21 mouse cellular contexts compared by ENCODE assay signal in genomic region chr7:44918219-44918618, GRCm38 (mm10). TPM values are rescaled to one million over a fixed set of nuclear protein-coding genes. Genes with fewer than 3 reads are reported as not detected.
A peak's percentile ranks its signal among the peaks of the same experiment; 100 is the strongest.
DNase-seq lines count a peak whose midpoint lies in the region; ATAC-seq and TF ChIP-seq lines count a peak whose summit lies in the region.
"Had no signal": no experiment of that assay in that cellular context is flagged by ENCODE, and none has a peak within 500 bp of the region (broad histone marks: within the 10 kb centered on the region; RNA-seq: fewer than 3 reads in every experiment).

No protein-coding gene starts in this region.

- no peak overlapping the region; the same call in 1 of the 2 replicates for H3K9ac ChIP-seq in heart, embryonic 11.5 days (ENCODE audit: low read depth, low read length)
- no peak overlapping the region for H3K9ac ChIP-seq in lung, postnatal 0 days (replicated peaks; ENCODE audit: low read depth)
- H3K9ac ChIP-seq in liver, embryonic 14.5 days (replicated peaks): no peak overlapping the region
- H3K9ac ChIP-seq in forebrain, embryonic 11.5 days (ENCODE audit: low read length): no peak overlapping the region
- H3K9ac ChIP-seq: forebrain, embryonic 15.5 days; limb, embryonic 15.5 days had no signal

- H3K4me3 ChIP-seq in heart, embryonic 11.5 days (ENCODE audit: low read depth, low read length): no peak overlapping the region
- no peak overlapping the region for H3K4me3 ChIP-seq in lung, postnatal 0 days (ENCODE audit: low read depth, low read length)
- H3K4me3 ChIP-seq in liver, embryonic 14.5 days (ENCODE audit: insufficient read depth in 1 of 2, low read depth in 2 of 2, low read length in 2 of 2): no peak overlapping the region
- no peak overlapping the region for H3K4me3 ChIP-seq in forebrain, embryonic 11.5 days (ENCODE audit: low read depth, low read length)
- H3K4me3 ChIP-seq: forebrain, embryonic 15.5 days; limb, embryonic 15.5 days had no signal

- no peak for TF ChIP-seq CTCF in lung, postnatal 0 days (IDR thresholded peaks at IDR 0.05)
- TF ChIP-seq CTCF in liver, embryonic 14.5 days (IDR thresholded peaks at IDR 0.05; ENCODE audit: low read depth): no peak

- WGBS in heart, embryonic 11.5 days (ENCODE audit: insufficient replicate concordance): 50% methylated on average over 3 of the region's 3 CpGs
- WGBS in lung, postnatal 0 days: 42% methylated on average over 3 of the region's 3 CpGs
- WGBS in liver, embryonic 14.5 days (ENCODE audit: insufficient replicate concordance): 32% methylated on average over 3 of the region's 3 CpGs
- WGBS in forebrain, embryonic 11.5 days: 85% methylated on average over 3 of the region's 3 CpGs

- H3K4me1 ChIP-seq in heart, embryonic 11.5 days (ENCODE audit: control insufficient read depth, insufficient read depth, low read length): peaks cover 21% of the 10 kb centered on the region
- 0 out of 2 replicates have a peak, but pooled peaks cover 7% of the 10 kb centered on the region for H3K4me1 ChIP-seq in lung, postnatal 0 days (ENCODE audit: insufficient read depth, low read depth, low read length)
- peaks cover 6 to 14% of the 10 kb centered on the region in 2 experiments; a peak in 3 of 4 replicates for H3K4me1 ChIP-seq in liver, embryonic 14.5 days (replicated peaks; ENCODE audit: control insufficient read depth in 2 of 2, insufficient read depth in 2 of 2, low read length in 1 of 2)
- no peaks in the 10 kb centered on the region for H3K4me1 ChIP-seq in forebrain, embryonic 11.5 days (replicated peaks; ENCODE audit: control insufficient read depth, insufficient read depth, low read length)
- H3K4me1 ChIP-seq: forebrain, embryonic 15.5 days had no signal

- no peaks in the 10 kb centered on the region for H3K9me3 ChIP-seq in heart, embryonic 11.5 days (replicated peaks; ENCODE audit: control insufficient read depth, low read length)
- H3K9me3 ChIP-seq in lung, postnatal 0 days (ENCODE audit: low read length): no peaks in the 10 kb centered on the region
- H3K9me3 ChIP-seq in liver, embryonic 14.5 days (ENCODE audit: control insufficient read depth, low read length): no peaks in the 10 kb centered on the region
- no peaks in the 10 kb centered on the region for H3K9me3 ChIP-seq in forebrain, embryonic 11.5 days (ENCODE audit: control insufficient read depth, low read length)
- H3K9me3 ChIP-seq: forebrain, embryonic 15.5 days; limb, embryonic 15.5 days had no signal

- H3K27me3 ChIP-seq in heart, embryonic 11.5 days (ENCODE audit: control insufficient read depth, insufficient read depth, low read length): no peaks in the 10 kb centered on the region
- no peaks in the 10 kb centered on the region for H3K27me3 ChIP-seq in lung, postnatal 0 days (replicated peaks; ENCODE audit: insufficient read depth, low read length)
- no peaks in the 10 kb centered on the region for H3K27me3 ChIP-seq in liver, embryonic 14.5 days (ENCODE audit: control insufficient read depth, insufficient read depth, low read length)
- no peaks in the 10 kb centered on the region for H3K27me3 ChIP-seq in forebrain, embryonic 11.5 days (ENCODE audit: control insufficient read depth, insufficient read depth, low read length)
- H3K27me3 ChIP-seq: forebrain, embryonic 15.5 days; limb, embryonic 15.5 days had no signal

- no peak overlapping the region for H3K27ac ChIP-seq in heart, embryonic 11.5 days (ENCODE audit: low read depth, low read length)
- H3K27ac ChIP-seq in lung, postnatal 0 days (ENCODE audit: low read length): 0 out of 2 replicates have a peak overlapping the region, but pooled peaks have one; percentile 38
- no peak overlapping the region for H3K27ac ChIP-seq in liver, embryonic 14.5 days
- H3K27ac ChIP-seq in forebrain, embryonic 11.5 days (ENCODE audit: low read depth, low read length): no peak overlapping the region
- H3K27ac ChIP-seq: forebrain, embryonic 15.5 days; hindbrain, postnatal 0 days; limb, embryonic 15.5 days had no signal

- H3K4me2 ChIP-seq in heart, embryonic 11.5 days: peak overlapping the region; percentile 3; the same call in 1 of the 2 replicates
- no peak overlapping the region for H3K4me2 ChIP-seq in lung, postnatal 0 days (replicated peaks; ENCODE audit: low read depth, low read length)
- H3K4me2 ChIP-seq in liver, embryonic 14.5 days (ENCODE audit: low read depth): peak overlapping the region; percentile 2
- H3K4me2 ChIP-seq in forebrain, embryonic 11.5 days (ENCODE audit: low read depth, low read length, severe bottlenecking): no peak overlapping the region
- H3K4me2 ChIP-seq: forebrain, embryonic 15.5 days; limb, embryonic 15.5 days had no signal

- no peak for DNase-seq in heart, adult 8-10 months (ENCODE audit: low spot score)
- DNase-seq in lung, postnatal 0 days (ENCODE audit: low spot score): no peak
- DNase-seq in lung, postnatal 25 days (ENCODE audit: low spot score): no peak
- DNase-seq in liver, embryonic 14.5 days (ENCODE audit: low read depth in 3 of 3, low spot score in 3 of 3): no peak
- no peak for DNase-seq in forebrain, embryonic 11.5 days (ENCODE audit: low spot score)
- DNase-seq: adrenal gland, postnatal 10 days; cerebellum, adult 11 months; kidney, adult 18-20 months; kidney, postnatal 14 days; layer of hippocampus, adult 9-11 months; lung, postnatal 4 days; midbrain, embryonic 14.5 days; thymus, postnatal 4 days had no signal

- H3K36me3 ChIP-seq in heart, embryonic 11.5 days (ENCODE audit: control insufficient read depth, insufficient read depth, low read length): peaks cover 29% of the 10 kb centered on the region
- H3K36me3 ChIP-seq in lung, postnatal 0 days (ENCODE audit: insufficient read depth, low read length): no peaks in the 10 kb centered on the region; the same call in 1 of the 2 replicates
- H3K36me3 ChIP-seq in liver, embryonic 14.5 days (replicated peaks; ENCODE audit: control insufficient read depth, insufficient read depth, low read depth): peaks cover 53% of the 10 kb centered on the region
- peaks cover 3% of the 10 kb centered on the region; the same call in 1 of the 2 replicates for H3K36me3 ChIP-seq in forebrain, embryonic 11.5 days (ENCODE audit: control insufficient read depth, insufficient read depth, low read length)

- TF ChIP-seq EP300 in lung, postnatal 0 days (IDR thresholded peaks at IDR 0.05): no peak
- TF ChIP-seq EP300 in liver, embryonic 14.5 days (IDR thresholded peaks at IDR 0.05; ENCODE audit: low read depth): no peak

- no peak for ATAC-seq in heart, embryonic 11.5 days (replicated peaks; ENCODE audit: insufficient number of reproducible peaks, low FRiP score, low TSS enrichment)
- 0 out of 2 replicates have a peak, but pooled peaks have one; percentile 20 for ATAC-seq in lung, postnatal 0 days
- ATAC-seq in liver, embryonic 14.5 days (ENCODE audit: insufficient read depth): peak; percentile 53; the same call in 1 of the 2 replicates
- no peak for ATAC-seq in forebrain, embryonic 11.5 days (replicated peaks; ENCODE audit: low FRiP score)
- no peak for ATAC-seq in megakaryocyte-erythroid progenitor cell, adult 5-6 weeks (replicated peaks; ENCODE audit: low FRiP score, low TSS enrichment, poor library complexity, severe bottlenecking)
- ATAC-seq: forebrain, embryonic 15.5 days; hindbrain, postnatal 0 days had no signal

RNA-seq across cellular contexts. Expression of gene Ap2a1, which starts 11.1 kb away (rescaled TPM):
- polyA plus RNA-seq in heart, embryonic 11.5 days (2014; fragmentation: Nextera tagmentation; extraction: Ambion mirVana): 69.1 and 77.3 TPM in 2 replicates
- total RNA-seq in heart, adult 8-10 months (2022): 10 to 100 TPM; 61.0 to 74.9 (median 67.2) TPM
- 36.1 and 39.4 TPM in 2 replicates for polyA plus RNA-seq in lung, postnatal 0 days (2015; fragmentation: Nextera tagmentation; extraction: Ambion mirVana)
- polyA plus RNA-seq in liver, embryonic 14.5 days (2012; rRNA removed): 62.2 and 67.6 TPM in 2 replicates
- 69.6 and 74.2 TPM in 2 replicates for polyA plus RNA-seq in liver, embryonic 14.5 days (2014; fragmentation: Nextera tagmentation; extraction: Ambion mirVana)
- 88.8 and 93.4 TPM in 2 replicates for polyA plus RNA-seq in forebrain, embryonic 11.5 days (2014; fragmentation: Nextera tagmentation; extraction: Ambion mirVana)
- total RNA-seq in megakaryocyte-erythroid progenitor cell, adult 5-6 weeks (2014; fragmentation: Nextera tagmentation): 95.3 and 104 TPM in 2 replicates
- 23.8 and 37.1 TPM in 2 replicates for total RNA-seq in megakaryocyte-erythroid progenitor cell, adult 5-6 weeks (2017)

RNA-seq across cellular contexts. Expression of gene Fuz, which starts 22.3 kb away (rescaled TPM):
- 12.2 and 12.8 TPM in 2 replicates for polyA plus RNA-seq in heart, embryonic 11.5 days (2014; fragmentation: Nextera tagmentation; extraction: Ambion mirVana)
- 10 to 100 TPM; 14.9 to 18.5 (median 17.4) TPM for total RNA-seq in heart, adult 8-10 months (2022)
- 15.1 and 18.3 TPM in 2 replicates for polyA plus RNA-seq in lung, postnatal 0 days (2015; fragmentation: Nextera tagmentation; extraction: Ambion mirVana)
- polyA plus RNA-seq in liver, embryonic 14.5 days (2012; rRNA removed): 5.9 and 6.5 TPM in 2 replicates
- polyA plus RNA-seq in liver, embryonic 14.5 days (2014; fragmentation: Nextera tagmentation; extraction: Ambion mirVana): 5.0 and 5.5 TPM in 2 replicates
- 32.9 TPM in 2 replicates for polyA plus RNA-seq in forebrain, embryonic 11.5 days (2014; fragmentation: Nextera tagmentation; extraction: Ambion mirVana)
- total RNA-seq in megakaryocyte-erythroid progenitor cell, adult 5-6 weeks (2014; fragmentation: Nextera tagmentation): 12.0 and 19.8 TPM in 2 replicates
- total RNA-seq in megakaryocyte-erythroid progenitor cell, adult 5-6 weeks (2017): 14.2 and 18.3 TPM in 2 replicates

RNA-seq across cellular contexts. Expression of gene Tsks, which starts 24.8 kb away (rescaled TPM):
- not detected in 2 replicates for polyA plus RNA-seq in heart, embryonic 11.5 days (2014; fragmentation: Nextera tagmentation; extraction: Ambion mirVana)
- total RNA-seq in heart, adult 8-10 months (2022): not detected
- 0.44 and 0.57 TPM in 2 replicates for polyA plus RNA-seq in lung, postnatal 0 days (2015; fragmentation: Nextera tagmentation; extraction: Ambion mirVana)
- 0.07 and 0.22 TPM in 2 replicates for polyA plus RNA-seq in liver, embryonic 14.5 days (2012; rRNA removed)
- polyA plus RNA-seq in liver, embryonic 14.5 days (2014; fragmentation: Nextera tagmentation; extraction: Ambion mirVana): 0.05 TPM in 1 of 2 replicates, not detected in the other
- 0.23 TPM in 1 of 2 replicates, not detected in the other for polyA plus RNA-seq in forebrain, embryonic 11.5 days (2014; fragmentation: Nextera tagmentation; extraction: Ambion mirVana)
- total RNA-seq in megakaryocyte-erythroid progenitor cell, adult 5-6 weeks (2014; fragmentation: Nextera tagmentation): not detected in 2 replicates
- not detected in 2 replicates for total RNA-seq in megakaryocyte-erythroid progenitor cell, adult 5-6 weeks (2017)
- total RNA-seq: adrenal gland, postnatal 10 days; hematopoietic stem cell, adult 5-6 weeks; hindbrain, postnatal 0 days; neutrophil, adult 5-6 weeks had no signal
- polyA plus RNA-seq: embryonic facial prominence, embryonic 14.5 days; forebrain, embryonic 15.5 days; midbrain, embryonic 14.5 days had no signal

RNA-seq across cellular contexts. Expression of gene Med25, which starts 25.7 kb away (rescaled TPM):
- 47.3 and 51.9 TPM in 2 replicates for polyA plus RNA-seq in heart, embryonic 11.5 days (2014; fragmentation: Nextera tagmentation; extraction: Ambion mirVana)
- 10 to 100 TPM; 79.8 to 88.1 (median 85.0) TPM for total RNA-seq in heart, adult 8-10 months (2022)
- polyA plus RNA-seq in lung, postnatal 0 days (2015; fragmentation: Nextera tagmentation; extraction: Ambion mirVana): 54.2 and 62.5 TPM in 2 replicates
- 29.3 and 35.1 TPM in 2 replicates for polyA plus RNA-seq in liver, embryonic 14.5 days (2012; rRNA removed)
- 24.2 and 27.1 TPM in 2 replicates for polyA plus RNA-seq in liver, embryonic 14.5 days (2014; fragmentation: Nextera tagmentation; extraction: Ambion mirVana)
- 135 and 139 TPM in 2 replicates for polyA plus RNA-seq in forebrain, embryonic 11.5 days (2014; fragmentation: Nextera tagmentation; extraction: Ambion mirVana)
- total RNA-seq in megakaryocyte-erythroid progenitor cell, adult 5-6 weeks (2014; fragmentation: Nextera tagmentation): 42.0 and 71.7 TPM in 2 replicates
- total RNA-seq in megakaryocyte-erythroid progenitor cell, adult 5-6 weeks (2017): 12.1 and 18.1 TPM in 2 replicates

RNA-seq across cellular contexts. Expression of gene Ptov1, which starts 48.6 kb away (rescaled TPM):
- 205 and 218 TPM in 2 replicates for polyA plus RNA-seq in heart, embryonic 11.5 days (2014; fragmentation: Nextera tagmentation; extraction: Ambion mirVana)
- total RNA-seq in heart, adult 8-10 months (2022): 100 to 1,000 TPM; 178 to 199 (median 189) TPM
- 276 and 288 TPM in 2 replicates for polyA plus RNA-seq in lung, postnatal 0 days (2015; fragmentation: Nextera tagmentation; extraction: Ambion mirVana)
- 47.3 and 54.1 TPM in 2 replicates for polyA plus RNA-seq in liver, embryonic 14.5 days (2012; rRNA removed)
- 35.0 and 42.1 TPM in 2 replicates for polyA plus RNA-seq in liver, embryonic 14.5 days (2014; fragmentation: Nextera tagmentation; extraction: Ambion mirVana)
- polyA plus RNA-seq in forebrain, embryonic 11.5 days (2014; fragmentation: Nextera tagmentation; extraction: Ambion mirVana): 454 and 526 TPM in 2 replicates
- 79.6 and 88.8 TPM in 2 replicates for total RNA-seq in megakaryocyte-erythroid progenitor cell, adult 5-6 weeks (2014; fragmentation: Nextera tagmentation)
- 19.6 and 40.9 TPM in 2 replicates for total RNA-seq in megakaryocyte-erythroid progenitor cell, adult 5-6 weeks (2017)

Comparison
In these comparisons a context has a peak if more than half of its experiments do, and no peak if none do; other contexts are left out.
1. ATAC-seq: peak in lung, postnatal 0 days (single experiment) and liver, embryonic 14.5 days (single experiment); none in heart, embryonic 11.5 days (single experiment), forebrain, embryonic 11.5 days (single experiment) and megakaryocyte-erythroid progenitor cell, adult 5-6 weeks (single experiment).
2. H3K4me2 ChIP-seq: peak in heart, embryonic 11.5 days (single experiment) and liver, embryonic 14.5 days (single experiment); none in lung, postnatal 0 days (single experiment) and forebrain, embryonic 11.5 days (single experiment).